Mouse (Mus musculus) embryonic facial prominence, embryonic 10.5 days (tissue): ENCODE data around the gene Mcoln3. TPM values are rescaled to one million over a fixed set of nuclear protein-coding genes. Genes with fewer than 3 reads are reported as not detected.

ENCODE experiments used
- DNase-seq: peaks from one replicate; pipeline ENCODE4 v3.0.0-alpha.2; 2017; ENCODE audit warnings: low spot score
- H3K27ac ChIP-seq: fragments of 300-500 bp; sonication (generic); replicated peaks from 2 replicates; pipeline ENCODE4 v1.5.1; 2016; ENCODE audit warnings: mild to moderate bottlenecking
- H3K27me3 ChIP-seq: fragments of 300-500 bp; sonication (generic); replicated peaks from 2 replicates; pipeline ENCODE4 v1.6.1; 2016; ENCODE audit warnings: low read depth, mild to moderate bottlenecking; ENCODE audit not compliant: poor library complexity, severe bottlenecking
- H3K36me3 ChIP-seq: fragments of 300-500 bp; sonication (generic); replicated peaks from 2 replicates; pipeline ENCODE4 v1.6.1; 2016; ENCODE audit warnings: mild to moderate bottlenecking, moderate library complexity
- H3K4me1 ChIP-seq: fragments of 300-500 bp; sonication (generic); 2 replicates; pipeline ENCODE4 v1.6.1; 2016
- H3K4me3 ChIP-seq: fragments of 300-500 bp; sonication (generic); 2 replicates; pipeline ENCODE4 v1.5.1; 2016; ENCODE audit warnings: mild to moderate bottlenecking, moderate library complexity
- H3K9me3 ChIP-seq: fragments of 300-500 bp; sonication (generic); 2 replicates; pipeline ENCODE4 v1.6.1; 2016; ENCODE audit warnings: mild to moderate bottlenecking
- WGBS: fragments of 180-500 bp; shearing (Covaris S2); methylation state at CpG from one replicate; pipeline ENCODE4 v1.1.7; 2016; 5-methylcytosine and 5-hydroxymethylcytosine counted together
- polyA plus RNA-seq: library from polyadenylated mRNA; unstranded; fragments of >200 nt; fragmentation: Nextera tagmentation; extraction: Ambion mirVana; gene quantifications from 2 replicates; pipeline ENCODE4 v1.2.1, GENCODE M21; 2016

Mcoln3 gene
- polyA plus RNA-seq, 1 experiment from 2014 or later, result 8.7 TPM

- DNase-seq, result no peak
- Histone ChIP-seq H3K9me3 (no peaks in the 10 kb centered on the region), H3K4me3 (no peak overlapping the region), H3K27me3 (peaks cover 25% of the 10 kb centered on the region), H3K36me3 (no peaks in the 10 kb centered on the region), H3K4me1 (peaks cover 5% of the 10 kb centered on the region), H3K27ac (no peak overlapping the region)
- WGBS, result 77% methylated on average over 2 of the region's 2 CpGs
Observed at GRCm38 (mm10) chr3:146108945-146109344, 8.3 kb upstream of the Mcoln3 start.

GRCm38 (mm10) chr3:146110358-146110757, 6.9 kb upstream of the Mcoln3 start:
- H3K27me3 ChIP-seq, result peaks cover 25% of the 10 kb centered on the region
- no peak overlapping the region for H3K4me3 ChIP-seq
- no peak overlapping the region for H3K27ac ChIP-seq
- peaks cover 5% of the 10 kb centered on the region for H3K4me1 ChIP-seq
- H3K36me3 ChIP-seq, result no peaks in the 10 kb centered on the region
- no peaks in the 10 kb centered on the region for H3K9me3 ChIP-seq
- no peak for DNase-seq
- WGBS, result 81% methylated on average over 2 of the region's 2 CpGs

- no peak for DNase-seq
- no peaks in the 10 kb centered on the region for H3K9me3 ChIP-seq
- WGBS, result 74% methylated on average over 6 of the region's 6 CpGs
Observed at GRCm38 (mm10) chr3:146110916-146111315, 6.3 kb upstream of the Mcoln3 start.

GRCm38 (mm10) chr3:146117997-146118457, 777 bp downstream of the Mcoln3 start:
- Histone ChIP-seq H3K4me1 (peaks cover 33% of the 10 kb centered on the region), H3K36me3 (no peaks in the 10 kb centered on the region), H3K27ac (no peak overlapping the region), H3K9me3 (no peaks in the 10 kb centered on the region), H3K27me3 (peaks cover 49% of the 10 kb centered on the region), H3K4me3 (peak overlapping the region; percentile 53)
- 59% methylated on average over 9 of the region's 9 CpGs for WGBS
- no peak for DNase-seq

More at GRCm38 (mm10) chr3:146110916-146111315, 6.3 kb upstream of the Mcoln3 start:
- no peak overlapping the region for H3K27ac ChIP-seq
- no peak overlapping the region for H3K4me3 ChIP-seq
- H3K4me1 ChIP-seq, result peaks cover 5% of the 10 kb centered on the region
- H3K36me3 ChIP-seq, result no peaks in the 10 kb centered on the region
- peaks cover 25% of the 10 kb centered on the region for H3K27me3 ChIP-seq

DNA sequence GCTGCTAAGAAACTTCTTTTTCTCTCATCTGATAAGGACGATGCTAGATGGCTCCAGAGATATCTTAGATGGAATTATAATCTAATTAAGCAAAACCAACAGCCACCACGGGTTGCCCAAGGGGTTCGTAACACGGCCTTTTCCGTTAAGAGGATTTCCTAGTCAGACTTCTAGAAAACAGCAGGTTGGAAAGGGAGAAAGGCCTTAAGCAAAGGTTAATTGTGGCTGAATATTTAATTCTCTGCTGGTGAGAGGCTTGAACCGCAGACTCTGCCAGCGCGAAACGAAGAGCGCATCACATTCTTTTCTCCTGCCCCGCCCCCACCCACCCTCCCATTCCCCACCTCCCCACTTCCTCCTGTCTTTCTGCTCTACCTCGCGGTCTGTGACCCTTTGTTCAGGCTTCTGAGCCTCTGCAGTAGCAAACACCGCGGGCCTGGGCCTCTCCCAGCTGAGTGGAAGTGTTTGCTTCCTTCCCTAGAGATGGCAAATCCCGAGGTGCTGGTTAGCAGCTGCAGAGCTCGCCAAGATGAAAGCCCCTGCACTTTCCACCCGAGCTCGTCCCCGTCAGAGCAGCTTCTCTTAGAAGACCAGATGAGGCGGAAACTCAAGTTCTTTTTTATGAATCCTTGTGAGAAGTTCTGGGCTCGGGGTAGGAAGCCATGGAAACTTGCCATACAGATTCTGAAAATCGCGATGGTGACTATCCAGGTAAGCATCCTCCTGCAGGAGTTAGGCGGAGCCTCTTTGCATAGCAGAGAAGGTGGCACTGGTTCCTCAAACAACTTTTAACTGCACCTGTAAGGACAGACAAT, 4.3 kb downstream of the Mcoln3 start:
- Histone ChIP-seq H3K27me3 (peaks cover 38% of the 10 kb centered on the region), H3K27ac (peak overlapping the region; percentile 87), H3K36me3 (no peaks in the 10 kb centered on the region), H3K4me1 (peaks cover 39% of the 10 kb centered on the region), H3K9me3 (no peaks in the 10 kb centered on the region), H3K4me3 (peak overlapping the region; percentile 58)
- WGBS, result 6% methylated on average over 25 of the region's 25 CpGs
- peak; percentile 75 for DNase-seq

DNA sequence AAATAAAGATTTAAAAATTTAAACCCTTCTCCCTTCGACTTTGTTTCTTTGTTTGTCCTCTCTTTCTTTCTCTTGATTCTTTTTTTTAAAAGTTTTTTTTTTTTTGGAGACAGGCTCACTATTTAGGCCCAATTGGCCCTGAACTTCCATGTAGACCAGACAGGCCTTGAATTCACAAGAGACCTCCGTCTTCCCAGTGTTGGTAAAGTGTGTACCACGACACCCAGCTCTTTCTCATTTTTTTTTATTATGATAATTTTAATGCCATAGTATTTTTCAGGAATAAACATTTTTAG, 4.8 kb downstream of the Mcoln3 start:
- DNase-seq, result no peak
- H3K9me3 ChIP-seq, result no peaks in the 10 kb centered on the region
- H3K27me3 ChIP-seq, result peaks cover 33% of the 10 kb centered on the region
- H3K4me3 ChIP-seq, result peak overlapping the region; percentile 58
- 25% methylated on average over 3 of the region's 3 CpGs for WGBS
- H3K4me1 ChIP-seq, result peaks cover 36% of the 10 kb centered on the region
- no peaks in the 10 kb centered on the region for H3K36me3 ChIP-seq
- peak overlapping the region; percentile 87 for H3K27ac ChIP-seq

DNA sequence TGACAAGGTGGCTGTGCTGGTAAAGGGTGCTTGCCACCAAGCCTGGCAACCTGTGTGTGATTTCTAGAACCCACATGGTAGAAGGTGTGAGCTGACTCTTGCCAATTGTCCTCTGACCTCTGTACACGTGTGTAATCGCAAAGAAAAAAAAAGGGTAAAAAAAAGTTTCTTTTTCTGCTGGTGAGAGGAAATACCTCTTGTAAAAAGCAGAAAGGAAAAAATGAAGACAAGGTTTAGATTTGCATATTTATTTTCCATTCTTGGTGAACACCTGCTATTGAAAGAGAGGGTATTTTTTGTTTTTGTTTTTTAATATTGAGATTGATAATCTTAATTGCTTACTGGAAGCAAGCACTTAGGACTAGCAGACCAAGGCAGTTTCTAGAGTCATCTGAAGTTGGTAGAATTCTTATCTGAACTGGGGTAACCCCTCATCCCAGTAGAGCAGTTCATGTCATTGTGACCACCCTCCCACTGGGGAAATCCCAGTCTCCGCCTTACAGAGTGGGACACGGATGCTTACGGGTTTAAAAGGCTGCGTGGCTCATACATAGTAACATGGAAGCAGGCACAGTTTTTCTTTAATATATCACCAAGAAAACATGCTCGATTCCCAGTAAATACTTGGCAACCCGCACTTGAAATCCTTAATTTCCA, 5.7 kb downstream of the Mcoln3 start:
- peaks cover 24% of the 10 kb centered on the region for H3K27me3 ChIP-seq
- H3K9me3 ChIP-seq, result no peaks in the 10 kb centered on the region
- no peak overlapping the region for H3K27ac ChIP-seq
- 83% methylated on average over 8 of the region's 8 CpGs for WGBS
- H3K4me3 ChIP-seq, result peak overlapping the region; percentile 58; the same call in 1 of the 2 replicates
- no peaks in the 10 kb centered on the region for H3K36me3 ChIP-seq
- DNase-seq, result no peak
- H3K4me1 ChIP-seq, result peaks cover 28% of the 10 kb centered on the region

DNA sequence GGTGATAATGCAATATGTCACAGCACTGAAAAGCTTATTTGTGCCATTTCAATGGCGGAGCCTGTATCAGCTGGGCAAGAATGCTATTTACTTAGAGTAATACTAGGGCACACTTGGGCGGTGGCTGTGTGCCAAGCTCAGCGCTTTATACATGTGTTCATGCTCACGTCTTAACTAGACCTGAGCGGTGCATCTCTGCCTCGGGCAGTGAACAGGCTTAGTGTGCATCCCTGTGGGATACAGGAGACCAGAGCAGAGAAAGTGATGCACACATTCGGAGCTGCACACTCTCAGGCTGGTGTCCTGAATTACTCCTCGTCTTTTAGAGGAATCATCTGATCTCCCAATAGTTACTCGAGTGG, 6.2 kb downstream of the Mcoln3 start:
- Histone ChIP-seq H3K9me3 (no peaks in the 10 kb centered on the region), H3K36me3 (peaks cover under 1% of the 10 kb centered on the region; the same call in 1 of the 2 replicates), H3K4me3 (no peak overlapping the region), H3K27ac (no peak overlapping the region), H3K4me1 (peaks cover 24% of the 10 kb centered on the region), H3K27me3 (peaks cover 19% of the 10 kb centered on the region)
- DNase-seq, result no peak
- 85% methylated on average over 9 of the region's 9 CpGs for WGBS

DNA sequence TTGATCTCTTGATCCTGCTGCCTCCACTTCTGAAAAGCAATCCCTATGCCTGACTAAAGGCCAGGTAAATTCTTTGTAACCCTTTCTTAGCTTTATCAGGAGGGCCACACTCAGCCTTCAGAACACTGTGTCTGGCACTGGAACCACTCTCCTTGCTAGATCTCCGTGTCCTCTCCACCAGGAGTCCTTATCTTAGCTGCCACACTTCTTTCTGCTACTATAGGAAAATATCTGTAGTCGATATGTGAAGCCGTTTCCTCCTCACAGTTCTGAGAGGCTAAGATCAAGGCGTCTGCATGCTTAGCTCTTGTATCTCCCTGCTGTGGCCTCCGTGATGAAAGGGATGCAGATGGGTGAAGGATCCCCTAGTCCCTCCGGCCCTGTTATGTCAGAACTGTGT, 10.0 kb downstream of the Mcoln3 start:
- Histone ChIP-seq H3K27ac (no peak overlapping the region), H3K36me3 (peaks cover 23% of the 10 kb centered on the region), H3K27me3 (no peaks in the 10 kb centered on the region), H3K4me3 (no peak overlapping the region), H3K9me3 (no peaks in the 10 kb centered on the region), H3K4me1 (peaks cover 12% of the 10 kb centered on the region; the same call in 1 of the 2 replicates)
- WGBS, result 81% methylated on average over 6 of the region's 6 CpGs
- DNase-seq, result no peak

- Histone ChIP-seq H3K4me1 (no peaks in the 10 kb centered on the region), H3K4me3 (no peak overlapping the region), H3K36me3 (peaks cover 39% of the 10 kb centered on the region), H3K9me3 (0 out of 2 replicates have a peak, but pooled peaks cover 4% of the 10 kb centered on the region), H3K27ac (no peak overlapping the region), H3K27me3 (no peaks in the 10 kb centered on the region)
- 80% methylated on average over 9 of the region's 9 CpGs for WGBS
- DNase-seq, result no peak
Observed at GRCm38 (mm10) chr3:146134834-146135233, 17.6 kb downstream of the Mcoln3 start.

DNA sequence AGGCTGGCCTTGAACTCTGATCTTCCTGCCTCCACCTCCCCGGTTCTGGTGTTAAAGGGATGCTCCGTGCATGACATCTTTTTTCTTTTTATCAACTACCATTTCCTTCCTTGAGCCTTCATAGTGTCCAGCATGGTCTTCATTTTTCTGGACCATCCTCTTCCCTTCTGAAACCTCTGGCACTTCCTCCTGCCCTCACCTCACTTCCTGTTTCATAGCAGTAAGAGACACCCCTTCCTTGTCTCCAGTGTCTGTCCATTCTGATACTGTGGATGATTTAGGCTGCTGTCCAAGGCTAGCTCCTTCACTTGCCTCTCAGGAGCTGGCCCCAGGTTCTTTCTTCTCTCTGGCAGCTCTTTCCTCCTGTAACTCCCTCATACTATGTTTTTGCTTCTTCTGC, 18.2 kb downstream of the Mcoln3 start:
- no peak for DNase-seq
- Histone ChIP-seq H3K27ac (no peak overlapping the region), H3K4me1 (no peaks in the 10 kb centered on the region), H3K4me3 (no peak overlapping the region), H3K27me3 (no peaks in the 10 kb centered on the region), H3K36me3 (peaks cover 39% of the 10 kb centered on the region), H3K9me3 (0 out of 2 replicates have a peak, but pooled peaks cover 4% of the 10 kb centered on the region)
- WGBS, result 83% methylated on average over 2 of the region's 2 CpGs

- no peaks in the 10 kb centered on the region for H3K27me3 ChIP-seq
- H3K4me3 ChIP-seq, result no peak overlapping the region
- DNase-seq, result peak; percentile 36
- 0 out of 2 replicates have a peak, but pooled peaks cover 4% of the 10 kb centered on the region for H3K9me3 ChIP-seq
- H3K36me3 ChIP-seq, result peaks cover 32% of the 10 kb centered on the region
- WGBS, result 41% methylated on average over 10 of the region's 10 CpGs
- H3K27ac ChIP-seq, result no peak overlapping the region
- no peaks in the 10 kb centered on the region for H3K4me1 ChIP-seq
Observed at GRCm38 (mm10) chr3:146136422-146136821, 19.2 kb downstream of the Mcoln3 start.

DNA sequence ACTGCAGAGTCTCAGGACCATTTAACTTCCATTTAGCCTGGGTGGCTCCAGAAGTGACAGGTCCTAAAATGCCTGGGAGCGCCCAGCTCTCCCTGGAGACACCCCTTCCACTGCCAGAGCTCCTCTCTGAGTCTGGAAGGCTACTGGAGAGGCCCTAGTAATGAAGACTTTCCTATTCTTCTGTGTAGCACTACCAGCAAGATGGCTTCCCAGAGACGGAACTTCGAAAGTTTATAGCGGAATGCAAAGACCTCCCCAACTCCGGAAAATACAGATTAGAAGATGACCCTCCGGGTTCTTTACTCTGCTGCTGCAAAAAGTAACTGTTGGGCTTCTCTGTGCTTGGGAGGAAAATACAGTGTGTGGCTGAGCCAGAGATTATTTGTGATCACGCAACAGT, 23.0 kb downstream of the Mcoln3 start:
- no peak overlapping the region for H3K4me3 ChIP-seq
- WGBS, result 92% methylated on average over 7 of the region's 7 CpGs
- H3K9me3 ChIP-seq, result 0 out of 2 replicates have a peak, but pooled peaks cover 1% of the 10 kb centered on the region
- H3K27me3 ChIP-seq, result 0 out of 2 replicates have a peak, but pooled peaks cover 4% of the 10 kb centered on the region
- H3K36me3 ChIP-seq, result peaks cover 15% of the 10 kb centered on the region
- H3K27ac ChIP-seq, result no peak overlapping the region
- DNase-seq, result no peak
- H3K4me1 ChIP-seq, result no peaks in the 10 kb centered on the region
